Mouse (Mus musculus): ENCODE data around the gene Pik3cb. TPM values are rescaled to one million over a fixed set of nuclear protein-coding genes. Genes with fewer than 3 reads are reported as not detected.
A peak's percentile ranks its signal among the peaks of the same experiment; 100 is the strongest.

The Pik3cb gene
- total RNA-seq, 1 experiment from 2014 or later = 5.8 TPM

- ATAC-seq (replicated peaks; ENCODE audit: low read depth, poor library complexity, severe bottlenecking) = no peak
Measured at GRCm38 (mm10) chr9:99097668-99098067, 42.8 kb downstream of the Pik3cb start.

GRCm38 (mm10) chr9:99095192-99095591 is 45.2 kb downstream of the Pik3cb start:
- no peak for ATAC-seq (replicated peaks; ENCODE audit: low read depth, poor library complexity, severe bottlenecking)

- 0 out of 2 replicates have a peak, but pooled peaks have one; percentile 30 for ATAC-seq (replicated peaks; ENCODE audit: low read depth, poor library complexity, severe bottlenecking)
Measured at GRCm38 (mm10) chr9:99090546-99090945, 49.9 kb downstream of the Pik3cb start.

GRCm38 (mm10) chr9:99089904-99090303 is 50.5 kb downstream of the Pik3cb start:
- peak; percentile 85 for ATAC-seq (replicated peaks; ENCODE audit: low read depth, poor library complexity, severe bottlenecking)

- peak; percentile 50 for ATAC-seq (replicated peaks; ENCODE audit: low read depth, poor library complexity, severe bottlenecking)
Measured at GRCm38 (mm10) chr9:99081718-99082117, 58.7 kb downstream of the Pik3cb start.

- peak; percentile 95 for ATAC-seq (replicated peaks; ENCODE audit: low read depth, poor library complexity, severe bottlenecking)
Measured at GRCm38 (mm10) chr9:99081308-99081707, 59.1 kb downstream of the Pik3cb start.

- 0 out of 2 replicates have a peak, but pooled peaks have one; percentile 23 for ATAC-seq (replicated peaks; ENCODE audit: low read depth, poor library complexity, severe bottlenecking)
Measured at GRCm38 (mm10) chr9:99080657-99081056, 59.8 kb downstream of the Pik3cb start.

GRCm38 (mm10) chr9:99074462-99074861 is 66.0 kb downstream of the Pik3cb start:
- ATAC-seq (replicated peaks; ENCODE audit: low read depth, poor library complexity, severe bottlenecking) = no peak

- ATAC-seq (replicated peaks; ENCODE audit: low read depth, poor library complexity, severe bottlenecking) = peak; percentile 80
Measured at GRCm38 (mm10) chr9:99072538-99072937, 67.9 kb downstream of the Pik3cb start.

GRCm38 (mm10) chr9:99065311-99065710 is 75.1 kb downstream of the Pik3cb start:
- ATAC-seq (replicated peaks; ENCODE audit: low read depth, poor library complexity, severe bottlenecking) = no peak

- peak; percentile 59 for ATAC-seq (replicated peaks; ENCODE audit: low read depth, poor library complexity, severe bottlenecking)
Measured at GRCm38 (mm10) chr9:99064216-99064615, 76.2 kb downstream of the Pik3cb start.

- peak; percentile 94 for ATAC-seq (replicated peaks; ENCODE audit: low read depth, poor library complexity, severe bottlenecking)
Measured at GRCm38 (mm10) chr9:99062544-99062943, 77.9 kb downstream of the Pik3cb start.

- no peak for ATAC-seq (replicated peaks; ENCODE audit: low read depth, poor library complexity, severe bottlenecking)
Measured at GRCm38 (mm10) chr9:99057751-99058150, 82.7 kb downstream of the Pik3cb start.

GRCm38 (mm10) chr9:99049760-99050159 is 90.7 kb downstream of the Pik3cb start:
- no peak for ATAC-seq (replicated peaks; ENCODE audit: low read depth, poor library complexity, severe bottlenecking)

GRCm38 (mm10) chr9:99048724-99049250 is 91.6 kb downstream of the Pik3cb start:
- ATAC-seq (replicated peaks; ENCODE audit: low read depth, poor library complexity, severe bottlenecking) = no peak

- ATAC-seq (replicated peaks; ENCODE audit: low read depth, poor library complexity, severe bottlenecking) = no peak
Measured at GRCm38 (mm10) chr9:99044761-99045160, 95.7 kb downstream of the Pik3cb start.

- ATAC-seq (replicated peaks; ENCODE audit: low read depth, poor library complexity, severe bottlenecking) = no peak
Measured at GRCm38 (mm10) chr9:99042641-99043040, 97.8 kb downstream of the Pik3cb start.

GRCm38 (mm10) chr9:99041994-99042393 is 98.4 kb downstream of the Pik3cb start:
- no peak for ATAC-seq (replicated peaks; ENCODE audit: low read depth, poor library complexity, severe bottlenecking)

GRCm38 (mm10) chr9:99035575-99035974 is 104.8 kb downstream of the Pik3cb start, which contains the start of gene Gm1123:
Gene Gm1123, minus strand, starts transcription at chr9:99035715.
- no peak for ATAC-seq (replicated peaks; ENCODE audit: low read depth, poor library complexity, severe bottlenecking)

GRCm38 (mm10) chr9:99034111-99034510 is 106.3 kb downstream of the Pik3cb start:
- ATAC-seq (replicated peaks; ENCODE audit: low read depth, poor library complexity, severe bottlenecking) = no peak

GRCm38 (mm10) chr9:99032031-99032430 is 108.4 kb downstream of the Pik3cb start:
- no peak for ATAC-seq (replicated peaks; ENCODE audit: low read depth, poor library complexity, severe bottlenecking)

- ATAC-seq (replicated peaks; ENCODE audit: low read depth, poor library complexity, severe bottlenecking) = no peak
Measured at GRCm38 (mm10) chr9:99021751-99022150, 118.7 kb downstream of the Pik3cb start.
